Mouse (Mus musculus) frontal cortex, postnatal 25 days (tissue): ENCODE measurements around the gene Kctd13.
A peak's percentile ranks its signal among the peaks of the same experiment; 100 is the strongest.

Experiments used
- DNase-seq, 2 experiments: peaks; one replicate each; pipeline ENCODE4 v3.0.0; 2022; ENCODE audit warnings: low spot score in 2 of 2

The Kctd13 gene

DNA sequence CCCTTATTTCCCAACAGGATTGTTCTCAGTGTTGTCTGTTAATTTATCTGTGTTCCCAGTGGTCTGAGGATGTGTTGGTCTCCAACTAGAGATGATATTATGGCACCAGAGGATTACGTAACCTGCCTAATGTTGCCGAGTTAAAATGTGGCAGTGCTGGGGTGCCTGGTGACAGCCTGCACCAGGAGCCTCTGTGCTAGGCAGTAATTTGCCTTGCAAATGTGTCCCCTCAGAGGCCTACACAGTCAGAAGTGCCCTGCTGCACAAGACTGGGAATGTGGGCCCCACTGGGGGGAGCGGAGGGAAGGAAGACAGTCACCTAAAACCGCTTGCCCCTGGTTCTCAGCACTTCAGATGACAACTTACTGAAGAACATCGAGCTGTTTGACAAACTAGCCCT, 13.1 kb downstream of the Kctd13 start:
- no peak for DNase-seq

DNA sequence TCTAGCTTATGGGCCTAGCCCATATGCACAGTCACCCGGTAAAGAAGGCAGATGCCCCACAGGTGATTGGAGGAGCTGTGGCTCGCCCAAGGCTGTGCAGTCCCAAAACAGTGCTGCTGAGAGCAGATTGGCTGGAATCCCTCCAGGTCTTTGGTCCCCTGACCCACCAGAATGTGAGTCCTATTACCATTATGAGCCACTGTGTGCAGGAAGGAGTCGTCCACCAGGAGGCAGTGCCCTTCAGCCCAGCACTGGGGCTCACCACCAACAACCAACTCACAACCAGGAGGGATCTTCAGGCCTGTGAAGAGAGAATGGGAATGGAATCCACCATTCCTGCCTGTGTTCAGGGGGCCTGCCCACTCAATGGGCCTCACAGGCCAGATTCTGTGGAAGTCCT, 17.9 kb downstream of the Kctd13 start:
- no peak for DNase-seq

DNA sequence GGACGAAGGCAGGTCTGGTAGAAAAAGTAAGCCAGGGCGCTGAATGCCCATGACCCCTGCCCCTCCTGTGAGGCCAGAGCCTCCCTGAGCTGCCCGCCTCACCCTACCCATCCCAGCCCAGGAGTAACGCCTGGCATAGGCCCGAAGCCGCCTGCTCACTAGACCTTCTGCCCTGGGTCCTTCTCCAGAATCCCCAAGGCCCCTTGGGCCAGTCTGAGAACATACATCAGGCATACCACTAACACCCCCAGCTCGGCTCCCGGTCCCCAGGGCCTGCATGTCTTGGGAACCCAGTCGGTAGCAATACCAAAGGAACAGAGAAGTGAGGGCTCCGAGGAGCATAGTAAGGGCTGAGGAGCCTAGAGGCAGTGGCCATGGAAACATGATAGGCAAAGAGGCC, 19.9 kb downstream of the Kctd13 start:
- DNase-seq: no peak

DNA sequence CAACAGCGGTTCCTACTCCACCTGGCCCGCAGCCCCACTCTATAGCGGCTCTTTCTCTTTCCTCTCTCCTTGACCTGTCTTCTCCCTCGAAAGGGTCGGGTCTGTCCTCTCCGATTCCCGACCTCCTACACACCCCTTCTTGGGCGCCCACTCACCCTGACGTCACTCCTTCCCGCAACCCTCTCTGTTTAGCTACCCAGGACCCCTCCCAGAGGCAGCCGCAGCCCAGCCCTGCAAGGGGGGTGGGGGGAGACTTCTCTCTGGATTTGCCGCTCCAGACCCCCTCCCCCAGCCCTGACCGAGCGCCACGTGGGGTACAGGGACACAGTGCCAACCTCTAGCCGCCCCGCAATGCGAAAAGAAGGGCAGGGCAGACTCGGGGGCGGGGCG, 20.7 kb downstream of the Kctd13 start, which contains the start of gene Asphd1:
Gene Asphd1, minus strand, starts transcription at position 180 of the 390 bp plus-strand sequence.
- peak; percentile 46 to 48 for DNase-seq

DNA sequence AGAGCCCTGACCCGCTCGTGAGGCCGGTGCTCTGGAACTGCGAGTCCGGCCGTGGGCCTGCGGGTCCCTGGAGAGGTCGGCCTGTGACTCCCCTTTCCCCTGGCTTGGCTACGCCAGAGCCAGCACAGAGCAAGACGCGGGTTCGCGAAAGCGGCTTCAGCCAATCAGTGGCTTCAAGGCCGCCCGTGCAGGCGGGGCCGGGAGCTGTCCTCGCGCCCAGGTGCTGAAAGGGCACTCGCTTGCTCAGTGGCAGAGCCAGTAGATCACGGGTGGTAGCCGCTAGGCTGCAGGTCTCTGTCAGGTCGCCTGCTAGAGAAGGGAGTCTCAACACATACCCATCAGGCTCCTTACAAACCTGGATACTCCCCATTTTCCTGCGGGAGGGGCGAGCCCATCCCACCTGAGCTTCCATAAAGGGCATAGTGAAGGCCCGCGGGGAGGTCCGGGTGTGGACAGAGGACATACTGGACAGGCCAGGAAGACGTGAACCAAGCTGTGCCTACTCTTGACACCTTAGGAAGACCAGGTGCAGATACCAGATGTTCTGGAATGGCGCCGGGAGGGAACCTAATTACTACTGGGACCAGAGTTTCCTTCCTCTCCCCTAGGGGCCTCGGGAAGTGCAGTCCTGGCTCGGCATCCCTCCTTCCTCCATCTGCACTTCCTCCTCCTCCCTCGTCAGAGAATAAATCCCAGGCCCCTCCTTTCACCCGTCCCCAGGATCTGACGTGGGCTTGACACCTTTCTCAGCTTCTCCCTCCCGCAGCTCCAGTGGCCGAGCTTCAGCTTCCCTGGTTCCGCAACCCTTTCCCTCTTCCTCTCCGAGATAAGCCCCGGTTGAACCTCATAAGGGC, 21.3 kb downstream of the Kctd13 start, which contains the start of gene Sez6l2:
Gene Sez6l2, plus strand, starts transcription at position 771 of the 854 bp plus-strand sequence.
- peak; percentile 70 to 72 for DNase-seq

DNA sequence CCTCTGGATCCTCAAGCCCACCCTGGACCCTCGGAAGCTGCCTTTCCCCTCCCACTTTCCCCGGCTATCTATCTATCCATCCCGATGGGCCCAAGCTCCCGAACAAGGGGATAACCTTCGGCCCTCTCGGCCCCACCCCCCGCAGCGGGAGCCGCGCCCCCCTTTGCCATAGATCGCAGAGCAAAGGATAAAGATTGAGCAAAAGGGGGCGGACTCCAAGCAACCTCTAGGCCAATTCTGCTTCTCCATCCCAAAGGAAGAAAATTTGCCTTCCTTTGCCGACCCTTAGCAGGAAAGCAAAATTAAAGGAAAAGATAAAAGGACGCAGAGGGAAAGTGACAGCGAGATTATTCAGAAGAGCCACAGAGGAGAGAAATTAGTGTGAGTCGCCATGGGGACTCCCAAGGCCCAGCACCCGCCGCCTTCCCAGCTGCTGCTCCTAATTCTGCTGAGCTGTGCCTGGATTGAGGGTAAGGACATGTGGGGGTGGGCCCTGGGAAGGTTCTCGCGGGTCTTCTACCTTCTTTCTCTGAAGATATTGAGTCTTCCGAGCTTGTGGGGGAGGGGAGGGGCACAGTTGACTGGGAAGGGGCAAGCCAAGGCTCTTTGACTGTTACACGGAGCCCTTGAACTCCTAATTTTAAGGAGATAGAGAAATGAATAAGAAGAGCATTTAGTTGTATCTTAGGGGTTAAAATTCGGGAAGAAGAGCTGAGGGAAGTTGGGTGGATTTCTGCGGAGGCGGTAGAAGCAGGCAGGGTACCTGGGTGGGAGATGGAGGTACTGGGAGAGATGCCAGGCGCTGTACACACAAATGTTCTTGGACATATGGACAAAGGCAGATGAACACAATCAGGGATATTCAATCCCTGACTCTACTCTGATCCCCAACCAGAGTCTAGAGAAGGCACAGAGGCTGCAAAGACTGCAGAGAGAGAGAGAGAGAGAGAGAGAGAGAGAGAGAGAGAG, 22.3 kb downstream of the Kctd13 start:
- no peak for DNase-seq

DNA sequence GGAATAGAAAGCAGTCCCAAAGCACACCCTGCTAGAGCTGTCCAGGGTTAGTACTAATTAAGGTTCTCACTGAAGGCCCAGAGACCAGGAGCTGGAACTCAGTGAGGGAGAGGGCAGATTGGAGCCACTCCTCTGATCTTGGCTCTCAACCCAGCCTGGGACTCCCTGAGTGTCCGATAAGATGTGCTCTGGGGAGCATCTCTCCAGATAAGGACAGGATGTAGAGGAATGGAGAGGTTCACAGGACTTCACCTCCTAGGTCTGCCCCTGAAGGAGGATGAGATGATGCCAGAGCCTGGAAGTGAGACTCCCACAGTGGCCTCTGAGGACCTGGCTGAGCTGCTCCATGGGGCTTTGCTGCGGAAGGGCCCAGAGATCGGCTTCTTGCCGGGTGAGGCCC, 23.1 kb downstream of the Kctd13 start:
- DNase-seq: no peak

DNA sequence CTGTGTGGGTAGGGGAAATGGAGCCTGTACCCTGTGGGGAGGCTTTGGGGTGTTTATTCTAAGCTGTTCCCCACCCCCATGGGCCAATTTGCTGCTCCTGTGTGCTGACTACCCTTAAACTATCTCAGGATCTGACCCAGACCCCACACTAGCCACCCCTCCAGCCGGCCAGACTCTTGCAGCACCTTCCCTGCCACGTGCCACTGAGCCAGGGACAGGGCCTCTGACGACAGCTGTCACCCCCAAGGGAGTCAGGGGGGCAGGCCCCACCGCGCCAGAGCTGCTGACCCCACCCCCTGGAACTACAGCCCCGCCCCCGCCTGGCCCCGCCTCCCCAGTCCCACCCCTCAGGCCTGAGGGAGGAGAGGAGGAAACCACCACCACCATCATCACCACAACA, 24.0 kb downstream of the Kctd13 start:
- DNase-seq: no peak

DNA sequence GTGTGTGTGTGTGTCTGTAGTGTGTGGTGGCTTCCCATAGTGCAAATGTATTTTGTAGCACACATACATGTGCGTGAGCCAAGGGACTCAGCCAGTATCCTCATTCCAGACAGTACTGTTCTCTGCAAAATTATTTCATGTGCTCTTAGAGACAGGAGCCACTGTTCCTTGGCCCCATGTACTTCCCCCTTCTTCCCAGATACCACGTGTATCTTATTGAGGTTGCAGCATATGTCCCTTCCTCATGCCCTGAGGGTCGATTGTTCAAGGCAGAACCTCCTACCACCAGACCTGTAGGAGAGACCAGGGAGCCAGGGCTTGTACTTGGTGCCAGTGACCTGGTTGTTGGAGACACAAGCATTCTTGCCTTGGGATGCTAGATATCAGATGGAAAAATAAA, 26.4 kb downstream of the Kctd13 start:
- no peak for DNase-seq

DNA sequence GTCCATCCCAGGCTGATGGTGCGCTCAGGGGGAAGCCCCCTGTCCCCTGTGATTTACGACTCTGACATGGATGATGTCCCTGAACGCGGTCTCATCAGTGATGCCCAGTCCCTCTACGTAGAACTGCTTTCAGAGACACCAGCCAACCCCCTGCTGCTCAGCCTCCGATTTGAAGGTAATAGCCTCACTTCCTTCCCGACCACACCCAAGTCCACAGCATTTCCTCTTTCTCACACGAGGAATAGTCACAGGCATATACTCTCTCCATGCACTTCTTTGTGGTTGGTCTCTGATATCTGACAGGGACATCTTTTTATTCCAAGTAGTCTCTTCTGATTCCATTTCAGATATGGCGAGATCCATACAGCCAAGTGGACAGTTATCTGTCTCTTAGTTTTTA, 31.1 kb downstream of the Kctd13 start:
- no peak for DNase-seq

DNA sequence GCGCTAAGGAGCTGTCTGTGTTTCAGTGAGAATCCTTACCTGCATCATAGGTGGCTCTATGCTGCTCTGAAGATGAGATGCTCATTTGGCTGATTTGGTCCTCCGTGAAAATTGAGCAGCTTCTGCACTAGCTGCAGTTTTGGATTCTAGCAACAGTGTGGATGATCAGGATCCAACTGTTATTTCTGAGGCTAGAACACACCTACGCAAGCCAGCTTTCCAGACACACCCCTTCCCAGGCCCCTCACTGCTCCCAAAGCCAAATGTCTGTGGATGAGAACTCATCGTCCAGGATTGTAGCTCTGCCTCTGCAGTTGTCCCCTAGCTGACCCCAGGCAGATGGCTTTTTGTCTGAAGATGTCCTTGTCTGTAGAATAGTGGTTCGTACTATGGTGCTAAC, 32.4 kb downstream of the Kctd13 start:
- DNase-seq: no peak

DNA sequence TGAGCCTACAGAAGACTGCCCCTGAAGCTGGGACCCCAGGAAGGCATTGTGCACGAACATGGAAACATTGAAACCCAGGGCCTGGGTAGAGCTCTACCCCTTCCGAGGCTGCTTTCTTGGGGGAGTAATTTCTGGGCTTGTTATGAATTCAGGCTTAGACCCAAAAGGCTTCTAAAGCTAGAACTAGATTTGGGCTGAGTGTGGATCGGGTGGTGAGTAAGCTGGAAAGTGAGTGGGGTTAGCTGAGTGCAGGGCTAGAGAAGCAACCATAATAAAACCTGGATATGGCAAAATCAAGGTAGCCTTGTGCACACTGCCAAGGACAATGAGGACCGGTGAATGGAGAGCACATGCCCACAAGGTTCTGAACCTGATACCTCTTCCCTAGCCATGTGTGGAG, 33.3 kb downstream of the Kctd13 start:
- no peak for DNase-seq

DNA sequence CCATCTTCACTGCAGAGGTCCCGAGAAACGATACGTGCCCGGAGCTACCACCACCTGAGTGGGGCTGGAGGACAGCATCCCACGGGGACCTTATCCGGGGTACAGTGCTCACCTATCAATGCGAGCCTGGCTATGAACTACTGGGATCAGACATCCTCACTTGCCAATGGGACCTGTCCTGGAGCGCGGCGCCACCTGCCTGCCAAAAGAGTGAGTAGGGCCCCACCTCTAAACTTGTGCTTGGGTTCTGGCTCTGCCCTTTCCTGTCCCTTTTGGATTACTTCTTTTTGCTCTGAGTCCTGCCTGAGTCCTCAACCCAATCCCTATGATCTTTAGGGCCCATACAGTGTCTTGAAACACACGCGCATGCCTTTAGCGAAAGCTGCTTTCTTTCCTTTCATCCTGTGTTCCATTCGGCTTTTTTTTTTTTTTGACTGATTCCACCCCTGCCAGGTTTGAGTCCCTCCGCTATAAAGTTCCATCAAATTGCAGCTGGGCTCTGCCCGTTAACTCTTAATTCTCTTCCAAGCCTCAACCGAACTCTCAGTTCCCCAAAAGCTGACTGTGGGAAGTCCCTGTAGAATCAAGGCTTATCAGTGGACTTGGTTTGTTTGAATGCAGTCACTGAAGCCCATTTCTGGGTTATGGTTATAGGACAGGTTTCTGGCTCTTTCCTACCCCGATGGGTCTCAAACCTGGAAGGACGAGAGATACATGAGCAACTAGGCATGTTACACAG, 35.0 kb downstream of the Kctd13 start:
- DNase-seq: no peak

DNA sequence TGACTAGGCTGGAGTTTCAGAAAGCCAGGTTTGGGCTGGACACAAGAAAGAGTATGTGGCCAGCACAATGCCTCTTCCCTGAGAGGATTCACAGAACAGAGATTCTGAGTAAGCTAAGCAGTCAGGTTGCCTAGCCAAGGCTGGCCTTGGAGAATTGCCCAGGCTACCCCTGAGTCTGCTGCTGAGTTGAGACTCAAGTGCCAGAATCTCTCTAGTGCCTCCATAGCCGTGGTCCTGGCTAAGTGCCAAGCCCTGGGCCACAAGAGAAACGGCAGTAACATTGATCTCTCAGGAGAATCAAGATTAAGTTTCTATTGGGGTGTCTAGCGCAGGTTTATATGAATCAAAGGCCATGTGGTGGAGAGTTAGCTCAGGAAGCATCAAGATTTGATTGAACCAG, 36.9 kb downstream of the Kctd13 start:
- DNase-seq: no peak

DNA sequence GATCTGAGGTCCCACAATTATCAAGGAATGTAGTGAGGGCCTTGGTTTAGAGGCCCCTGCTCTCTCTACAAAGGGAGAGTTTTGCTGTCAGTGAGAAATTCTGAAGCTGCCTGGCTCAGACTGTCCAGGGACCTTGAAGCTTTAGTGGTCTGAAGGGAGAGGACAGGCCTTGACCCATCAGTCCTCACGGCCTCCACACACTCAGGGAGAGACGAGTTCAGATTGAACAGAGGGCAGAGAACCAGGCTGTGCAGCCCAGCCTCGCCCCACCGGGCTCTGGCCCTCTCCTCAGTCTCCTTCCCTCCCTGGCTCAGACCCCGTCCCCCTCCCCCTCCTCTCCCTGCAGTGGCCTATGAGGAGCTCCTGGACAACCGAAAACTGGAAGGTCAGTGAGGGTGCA, 38.7 kb downstream of the Kctd13 start:
- no peak for DNase-seq

DNA sequence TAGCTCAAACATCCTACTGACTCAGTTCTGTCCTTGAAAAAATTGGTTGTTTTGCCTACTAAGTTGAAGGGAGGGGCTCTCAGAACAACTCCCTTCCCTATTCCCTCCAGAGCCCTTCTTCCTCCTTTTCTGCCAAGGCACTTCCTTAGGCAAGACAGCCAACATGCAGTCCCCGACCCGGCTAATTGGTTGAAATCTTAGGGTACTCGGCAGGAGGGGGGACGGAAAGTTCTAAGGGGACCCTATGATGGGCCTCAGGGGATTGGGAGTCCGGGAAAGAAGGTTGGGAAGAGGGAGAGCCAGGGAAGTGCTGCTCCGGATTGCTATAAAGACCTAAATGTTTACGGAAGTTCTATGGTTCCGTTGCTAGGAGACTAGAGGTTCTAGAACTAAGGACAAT, 46.8 kb downstream of the Kctd13 start:
- no peak for DNase-seq

DNA sequence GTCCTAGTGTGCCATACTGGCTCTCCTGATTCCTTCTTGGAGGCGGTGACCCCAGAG, 47.0 kb downstream of the Kctd13 start, which contains the start of gene Cdipt:
Gene Cdipt, plus strand, starts transcription at position 22 of the 57 bp plus-strand sequence.
- DNase-seq: no peak

DNA sequence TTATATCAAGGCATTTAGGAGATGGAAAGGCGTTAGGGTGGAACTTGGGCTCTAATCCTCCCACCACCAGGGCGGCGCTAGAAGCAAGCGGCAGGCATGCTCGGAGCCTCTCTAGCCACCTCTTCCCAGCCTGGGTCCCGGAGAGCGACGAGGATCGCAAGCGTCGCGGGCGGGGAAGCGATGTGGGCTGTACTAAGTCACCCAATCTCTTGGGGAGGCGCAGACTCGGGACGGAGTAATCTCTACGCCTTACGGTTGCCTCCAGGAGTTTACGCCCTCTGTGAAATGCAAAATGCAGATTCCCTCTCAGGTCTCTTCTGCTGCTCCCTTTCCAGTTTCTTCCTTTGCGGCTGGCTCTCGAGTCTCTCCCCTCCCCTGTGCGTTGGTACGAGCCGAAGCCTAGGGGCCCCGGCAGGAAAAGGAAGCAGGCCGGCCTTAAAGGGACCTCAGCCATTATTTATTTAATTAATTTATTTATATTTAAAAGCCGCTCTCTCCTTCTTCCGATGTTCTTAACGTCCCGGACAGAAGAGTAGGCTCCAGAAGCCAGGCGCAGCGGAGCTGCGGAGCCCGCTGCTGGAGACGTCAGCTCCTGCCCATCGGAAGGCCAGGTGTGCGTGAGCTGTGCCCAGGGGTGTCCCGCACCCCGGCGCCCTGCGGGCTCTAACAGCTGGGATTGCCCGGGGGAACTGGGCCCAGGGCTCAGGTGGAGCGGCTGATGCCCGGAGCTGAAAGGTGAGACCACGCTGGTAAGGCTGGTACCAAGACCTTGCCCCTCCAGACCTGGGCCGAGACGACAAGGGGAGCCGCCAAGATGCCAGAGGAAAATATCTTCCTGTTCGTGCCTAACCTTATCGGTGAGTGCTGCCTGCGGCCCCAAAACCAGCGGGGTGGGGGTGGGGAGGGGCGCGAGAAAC, 47.5 kb downstream of the Kctd13 start, which contains the start of gene Cdiptos:
Gene Cdiptos, minus strand, starts transcription at position 149 of the 917 bp plus-strand sequence.
- peak; percentile 96 to 98 for DNase-seq

DNA sequence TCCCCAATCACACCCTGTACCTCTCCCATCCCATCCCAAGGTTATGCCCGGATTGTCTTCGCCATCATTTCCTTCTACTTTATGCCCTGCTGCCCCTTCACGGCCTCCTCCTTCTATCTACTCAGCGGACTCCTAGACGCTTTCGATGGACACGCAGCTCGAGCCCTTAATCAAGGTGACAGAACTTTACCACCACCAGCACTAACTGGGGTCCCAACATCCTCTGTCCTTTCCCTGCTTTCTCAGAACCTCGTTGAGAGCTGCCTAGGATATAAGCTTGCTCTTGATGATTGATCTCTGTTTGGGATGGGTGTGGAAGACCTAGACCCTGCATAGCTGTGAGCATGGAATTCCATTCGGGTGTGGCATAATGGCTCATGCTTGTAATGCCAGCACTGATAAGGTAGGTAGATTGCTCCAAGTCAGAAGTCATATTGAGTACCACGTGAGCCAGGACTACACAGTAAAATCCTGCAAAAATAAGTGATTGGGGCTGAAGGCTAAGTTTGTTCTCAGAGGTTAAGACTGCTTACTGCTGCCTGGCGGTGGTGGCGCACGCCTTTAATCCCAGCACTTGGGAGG, 48.3 kb downstream of the Kctd13 start:
- no peak for DNase-seq

DNA sequence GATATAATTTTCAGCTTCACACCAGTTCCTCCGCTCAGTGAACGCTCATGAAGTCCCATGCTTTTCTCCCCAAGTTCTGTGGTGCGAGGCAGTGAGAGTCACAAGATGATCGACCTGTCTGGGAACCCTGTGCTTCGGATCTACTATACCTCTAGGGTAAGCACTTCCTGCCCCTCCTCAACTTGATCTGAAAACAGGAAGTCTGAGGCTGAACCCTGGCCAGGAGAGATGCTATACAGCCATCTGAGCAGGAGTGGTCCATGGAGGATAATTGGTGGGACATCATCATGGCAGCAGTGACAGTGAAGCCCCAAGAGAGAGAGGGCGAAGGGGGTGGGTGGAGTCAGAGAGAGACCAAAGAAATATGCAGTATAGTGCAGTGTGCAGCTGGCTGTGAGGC, 50.2 kb downstream of the Kctd13 start:
- DNase-seq: no peak

DNA sequence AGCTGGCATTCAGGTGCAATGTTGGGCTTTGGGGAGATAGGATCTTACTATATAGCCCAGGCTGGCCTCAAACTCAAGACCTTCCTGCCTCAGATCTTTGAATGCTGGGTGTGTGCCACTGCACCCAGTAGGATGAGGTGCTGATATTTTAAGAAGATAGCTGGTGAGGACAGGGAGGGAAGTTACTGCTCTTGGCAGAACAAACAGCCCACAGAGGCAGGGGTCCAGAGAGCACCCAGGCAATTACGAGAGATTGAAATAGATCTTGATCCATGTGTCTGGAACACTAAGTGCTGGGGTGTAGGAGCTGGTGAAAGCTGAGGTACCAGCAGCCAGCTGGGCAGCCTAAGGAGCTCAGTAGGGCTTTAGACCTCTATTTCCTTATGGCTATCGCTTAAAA, 52.9 kb downstream of the Kctd13 start:
- no peak for DNase-seq
